Mouse (Mus musculus) brown adipose tissue, adult 24 weeks (tissue): Measurements from ENCODE around the gene Car11. TPM values are rescaled to one million over a fixed set of nuclear protein-coding genes. Genes with fewer than 3 reads are reported as not detected.

Experiments
- H3K27ac ChIP-seq: fragments of 200-500 bp; replicated peaks from 2 replicates; pipeline ENCODE4 v1.5.1; 2012; ENCODE audit warnings: low read depth, mild to moderate bottlenecking, low read length
- H3K4me1 ChIP-seq: fragments of 200-500 bp; 2 replicates; pipeline ENCODE4 v1.6.1; 2012; ENCODE audit warnings: low read length, mixed read lengths; ENCODE audit not compliant: control insufficient read depth, insufficient read depth, insufficient read length
- H3K4me3 ChIP-seq: fragments of 200-500 bp; 2 replicates; pipeline ENCODE4 v1.5.1; 2012; ENCODE audit warnings: low read depth, mild to moderate bottlenecking, low read length, moderate library complexity; ENCODE audit not compliant: insufficient read depth
- polyA plus RNA-seq: library from polyadenylated mRNA; stranded (reverse); fragments of >200 nt; gene quantifications from 2 replicates; pipeline ENCODE4 v1.2.4, GENCODE M21; 2012; ENCODE audit not compliant: missing spikeins, insufficient read depth, insufficient read length

Gene Car11
- polyA plus RNA-seq, 1 experiment: 17.1 TPM

- Histone ChIP-seq H3K4me1 (peaks cover 7% of the 10 kb centered on the region), H3K4me3 (no peak overlapping the region), H3K27ac (no peak overlapping the region)
Observed at GRCm38 (mm10) chr7:45721234-45721571, 21.6 kb downstream of the Car11 start.

GRCm38 (mm10) chr7:45721642-45722347 lies 22.2 kb downstream of the Car11 start:
- Histone ChIP-seq H3K4me3 (no peak overlapping the region), H3K4me1 (peaks cover 3% of the 10 kb centered on the region; the same call in 1 of the 2 replicates), H3K27ac (no peak overlapping the region)

GRCm38 (mm10) chr7:45722348-45722713 lies 22.7 kb downstream of the Car11 start:
- no peak overlapping the region for H3K27ac ChIP-seq
- no peak overlapping the region for H3K4me3 ChIP-seq
- H3K4me1 ChIP-seq: peaks cover 3% of the 10 kb centered on the region; the same call in 1 of the 2 replicates

- Histone ChIP-seq H3K27ac (no peak overlapping the region), H3K4me1 (peaks cover 3% of the 10 kb centered on the region; the same call in 1 of the 2 replicates), H3K4me3 (no peak overlapping the region)
Observed at GRCm38 (mm10) chr7:45723301-45723700, 23.7 kb downstream of the Car11 start.

- no peak overlapping the region for H3K4me3 ChIP-seq
- H3K4me1 ChIP-seq: peaks cover 2% of the 10 kb centered on the region; the same call in 1 of the 2 replicates
- no peak overlapping the region for H3K27ac ChIP-seq
Observed at GRCm38 (mm10) chr7:45723781-45724180, 24.1 kb downstream of the Car11 start.

- H3K4me3 ChIP-seq: no peak overlapping the region
- no peak overlapping the region for H3K27ac ChIP-seq
- no peaks in the 10 kb centered on the region for H3K4me1 ChIP-seq
Observed at GRCm38 (mm10) chr7:45725151-45725550, 25.5 kb downstream of the Car11 start.

GRCm38 (mm10) chr7:45725713-45726112 lies 26.1 kb downstream of the Car11 start, which contains the start of gene Spaca4:
Spaca4 (minus strand) TSS chr7:45725813.
- no peak within 1 kb of the TSS for H3K4me3 ChIP-seq
- no peak within 1 kb of the TSS for H3K27ac ChIP-seq
- no peaks in the 10 kb centered on the region for H3K4me1 ChIP-seq

GRCm38 (mm10) chr7:45726419-45726818 lies 26.8 kb downstream of the Car11 start:
- H3K4me3 ChIP-seq: no peak overlapping the region
- peaks cover 4% of the 10 kb centered on the region for H3K4me1 ChIP-seq
- no peak overlapping the region for H3K27ac ChIP-seq

GRCm38 (mm10) chr7:45727625-45728024 lies 28.0 kb downstream of the Car11 start:
- Histone ChIP-seq H3K27ac (no peak overlapping the region), H3K4me3 (no peak overlapping the region), H3K4me1 (peaks cover 4% of the 10 kb centered on the region)

GRCm38 (mm10) chr7:45730727-45731431 lies 31.2 kb downstream of the Car11 start:
- H3K4me1 ChIP-seq: peaks cover 4% of the 10 kb centered on the region
- no peak overlapping the region for H3K27ac ChIP-seq
- no peak overlapping the region for H3K4me3 ChIP-seq

- H3K27ac ChIP-seq: no peak overlapping the region
- peaks cover 4% of the 10 kb centered on the region for H3K4me1 ChIP-seq
Observed at GRCm38 (mm10) chr7:45733477-45733876, 33.8 kb downstream of the Car11 start.

GRCm38 (mm10) chr7:45739162-45739763 lies 39.6 kb downstream of the Car11 start:
- no peak overlapping the region for H3K27ac ChIP-seq
- no peaks in the 10 kb centered on the region for H3K4me1 ChIP-seq
- H3K4me3 ChIP-seq: no peak overlapping the region

More at GRCm38 (mm10) chr7:45733477-45733876, 33.8 kb downstream of the Car11 start:
- no peak overlapping the region for H3K4me3 ChIP-seq

- Histone ChIP-seq H3K4me1 (no peaks in the 10 kb centered on the region), H3K4me3 (no peak overlapping the region), H3K27ac (no peak overlapping the region)
Observed at GRCm38 (mm10) chr7:45739820-45740219, 40.2 kb downstream of the Car11 start.

- no peaks in the 10 kb centered on the region for H3K4me1 ChIP-seq
- peak overlapping the region; percentile 44; the same call in 1 of the 2 replicates for H3K4me3 ChIP-seq
- no peak overlapping the region for H3K27ac ChIP-seq
Observed at GRCm38 (mm10) chr7:45741308-45741707, 41.7 kb downstream of the Car11 start.

- H3K27ac ChIP-seq: no peak overlapping the region
- H3K4me3 ChIP-seq: peak overlapping the region; percentile 44
- no peaks in the 10 kb centered on the region for H3K4me1 ChIP-seq
Observed at GRCm38 (mm10) chr7:45741777-45742176, 42.1 kb downstream of the Car11 start.
